Comparison of ENCODE assay signal across 31 mouse cellular contexts in the genomic region with DNA sequence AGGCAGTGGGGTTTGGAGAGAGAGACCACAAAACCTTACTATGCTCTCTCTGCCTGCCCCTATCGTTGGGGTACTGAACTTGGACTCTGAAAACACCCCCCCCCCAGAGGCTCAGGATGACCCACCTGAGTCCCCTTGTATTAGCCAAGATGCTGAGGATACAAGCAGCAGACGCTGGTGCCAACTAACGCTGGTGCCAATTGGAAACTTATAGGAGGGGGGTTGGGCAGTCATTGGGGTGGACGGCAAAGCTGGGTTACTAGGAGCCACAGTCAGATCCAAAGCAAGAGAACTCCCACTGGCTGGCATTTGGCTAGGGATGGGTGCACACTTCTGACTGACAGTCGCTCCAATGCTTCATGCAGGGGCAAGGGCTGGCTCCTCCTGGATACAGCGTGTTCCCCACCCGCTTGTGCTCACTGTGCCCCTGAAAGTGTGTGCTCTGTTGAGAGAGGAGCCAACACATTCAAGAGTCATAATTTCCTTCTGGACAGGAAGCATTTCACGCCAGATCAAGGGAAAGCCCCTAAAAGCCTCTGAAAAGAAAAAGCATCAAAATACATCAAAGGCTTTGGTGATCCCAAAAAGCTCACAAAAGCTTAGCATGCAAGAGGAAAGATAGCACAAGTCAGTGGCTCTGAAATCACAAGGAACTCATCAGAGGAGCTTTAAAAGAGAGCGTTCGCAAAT. TPM values are rescaled to one million over a fixed set of nuclear protein-coding genes. Genes with fewer than 3 reads are reported as not detected.
"Had no signal": no experiment of that assay in that cellular context is flagged by ENCODE, and none has a peak within 500 bp of the region (broad histone marks: within the 10 kb centered on the region; RNA-seq: fewer than 3 reads in every experiment).

No protein-coding gene starts in this region.

- H3K4me3 ChIP-seq: gastrocnemius, adult 2 months; heart, embryonic 10.5 days; heart, embryonic 12.5 days; hindbrain, embryonic 10.5 days; hindbrain, embryonic 12.5 days; kidney, embryonic 15.5 days; left cerebral cortex, adult 2 months; limb, embryonic 13.5 days; limb, embryonic 15.5 days; liver, embryonic 12.5 days had no signal

- H3K4me1 ChIP-seq: heart, embryonic 10.5 days; heart, embryonic 12.5 days; hindbrain, embryonic 12.5 days; limb, embryonic 13.5 days had no signal

- DNase-seq: gastrocnemius, adult 2 months; gastrocnemius, postnatal 10 days; gastrocnemius, postnatal 25 days; heart, adult 18-20 months; heart, postnatal 10 days; heart, postnatal 4 days; kidney, adult 11 months; kidney, adult 2 months; kidney, adult 9 months; kidney, postnatal 14 days; kidney, postnatal 36 days; layer of hippocampus, adult 9-11 months; layer of hippocampus, postnatal 36 days had no signal

- H3K4me2 ChIP-seq: heart, embryonic 12.5 days; hindbrain, embryonic 12.5 days; hindbrain, embryonic 14.5 days; kidney, embryonic 15.5 days; limb, embryonic 13.5 days; limb, embryonic 15.5 days; liver, embryonic 12.5 days had no signal

- H3K27ac ChIP-seq: gastrocnemius, adult 2 months; heart, embryonic 10.5 days; hindbrain, embryonic 10.5 days; hindbrain, embryonic 12.5 days; hindbrain, embryonic 14.5 days; kidney, embryonic 15.5 days; kidney, postnatal 0 days; left cerebral cortex, adult 2 months; limb, embryonic 13.5 days; limb, embryonic 15.5 days; liver, embryonic 12.5 days; liver, embryonic 14.5 days had no signal

- H3K36me3 ChIP-seq: heart, embryonic 10.5 days; heart, embryonic 12.5 days; hindbrain, embryonic 10.5 days; hindbrain, embryonic 12.5 days; kidney, embryonic 15.5 days; limb, embryonic 13.5 days; limb, embryonic 15.5 days; liver, embryonic 12.5 days had no signal

- H3K9ac ChIP-seq: heart, embryonic 12.5 days; hindbrain, embryonic 12.5 days; hindbrain, embryonic 14.5 days; kidney, embryonic 15.5 days; limb, embryonic 13.5 days; limb, embryonic 15.5 days; liver, embryonic 12.5 days; liver, embryonic 14.5 days had no signal

- H3K9me3 ChIP-seq: hindbrain, embryonic 10.5 days; hindbrain, embryonic 12.5 days; kidney, embryonic 15.5 days; limb, embryonic 15.5 days; liver, embryonic 12.5 days had no signal

RNA-seq across cellular contexts. Expression of a gene that starts 9.2 kb away (rescaled TPM):
- total RNA-seq: gastrocnemius, postnatal 25 days; granulocyte monocyte progenitor cell, adult 5-6 weeks; heart, postnatal 25 days; liver, adult 2 months had no signal
- polyA plus RNA-seq: heart, embryonic 16.5 days; large intestine, adult 2 months; limb, embryonic 11.5 days; liver, adult 2 months; liver, embryonic 12.5 days; liver, embryonic 14.5 days had no signal
